Mouse (Mus musculus) bone marrow macrophage, adult 2 months (primary cell): ENCODE measurements around the gene Hat1.

Experiments used
- CTCF ChIP-seq: IDR thresholded peaks from 2 replicates; pipeline ENCODE4 v1.5.1; 2012; ENCODE audit warnings: low read depth, mild to moderate bottlenecking, low read length, moderate library complexity
- POLR2A ChIP-seq: IDR thresholded peaks from 2 replicates; pipeline ENCODE4 v1.6.1; 2012; ENCODE audit warnings: mild to moderate bottlenecking, low read depth, low read length, borderline replicate concordance

DNA sequence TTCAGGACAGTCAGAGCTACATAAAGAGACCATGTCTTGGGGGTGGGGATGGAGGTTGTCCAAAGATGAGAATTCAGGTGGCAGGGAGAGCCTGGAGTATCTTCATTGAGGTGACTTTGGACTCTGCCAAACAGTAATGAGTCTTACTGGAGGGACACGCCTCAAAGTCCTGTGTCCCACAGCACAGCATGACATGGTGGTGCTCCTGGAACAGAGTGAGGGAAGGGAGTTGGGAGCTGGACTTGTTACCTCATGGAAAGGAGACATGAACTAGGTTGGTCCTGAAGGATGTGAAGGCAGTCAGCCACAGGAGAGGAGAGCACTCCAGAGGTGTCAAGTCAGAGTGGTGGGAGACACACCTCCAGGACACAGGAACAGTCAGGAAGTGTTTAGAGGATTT, 70.9 kb downstream of the Hat1 start:
- TF ChIP-seq POLR2A (no peak), CTCF (no peak)
